Mouse (Mus musculus): ENCODE measurements around the gene Ndufb2.

Ndufb2 gene

GRCm38 (mm10) chr6:39592401-39593214, at the start of gene Ndufb2:
Gene Ndufb2 (plus strand): TSS chr6:39592574.
- DNase-seq (ENCODE audit: low read depth) = peak; percentile 93

DNA sequence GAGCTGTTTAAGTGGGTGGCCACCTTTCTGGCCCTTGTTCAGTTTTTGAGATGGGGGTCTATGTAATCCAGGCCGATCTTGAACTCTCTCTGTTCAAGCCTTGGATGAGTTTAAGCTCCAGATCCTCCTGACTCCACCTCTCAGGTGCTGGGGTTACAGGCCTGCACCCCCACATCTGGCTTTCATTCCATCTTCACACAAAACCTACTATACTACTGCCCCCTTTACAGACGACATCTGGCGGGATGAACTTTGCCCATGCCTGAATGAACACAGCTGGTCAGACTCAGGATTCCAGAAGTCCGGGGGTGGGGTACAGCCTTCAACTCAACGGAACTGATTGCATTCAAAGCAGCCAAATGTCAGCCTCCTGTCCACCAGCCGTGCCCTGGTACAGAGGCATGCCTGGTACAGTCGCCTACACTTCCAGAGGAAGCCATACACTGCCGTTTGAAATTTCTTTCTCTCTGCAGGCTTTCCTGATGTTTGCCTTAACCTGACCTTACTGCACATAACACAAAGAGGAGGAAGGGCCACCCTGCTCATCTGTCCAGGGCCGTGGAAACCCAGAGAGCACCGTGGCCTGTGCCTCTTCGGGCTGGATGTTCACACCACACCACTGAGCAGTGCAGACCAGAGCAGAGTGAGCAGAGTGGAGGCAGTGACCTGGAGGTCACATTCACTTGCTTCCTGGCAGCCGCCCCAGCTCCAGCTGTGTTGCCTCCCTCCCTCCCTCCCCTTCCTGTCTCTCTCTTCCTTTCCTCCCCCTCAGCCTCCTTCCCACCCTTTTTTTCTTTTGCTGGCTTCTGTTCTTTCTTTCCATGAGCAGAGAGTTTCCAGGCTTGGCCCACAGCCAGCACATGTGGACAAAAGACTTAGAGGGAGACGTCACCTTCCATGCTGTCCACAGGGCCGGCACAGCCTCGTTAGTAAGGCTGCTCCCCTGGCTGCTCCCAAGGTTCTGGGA, 49.5 kb upstream of the Ndufb2 start:
- DNase-seq (ENCODE audit: low read depth) = no peak

DNA sequence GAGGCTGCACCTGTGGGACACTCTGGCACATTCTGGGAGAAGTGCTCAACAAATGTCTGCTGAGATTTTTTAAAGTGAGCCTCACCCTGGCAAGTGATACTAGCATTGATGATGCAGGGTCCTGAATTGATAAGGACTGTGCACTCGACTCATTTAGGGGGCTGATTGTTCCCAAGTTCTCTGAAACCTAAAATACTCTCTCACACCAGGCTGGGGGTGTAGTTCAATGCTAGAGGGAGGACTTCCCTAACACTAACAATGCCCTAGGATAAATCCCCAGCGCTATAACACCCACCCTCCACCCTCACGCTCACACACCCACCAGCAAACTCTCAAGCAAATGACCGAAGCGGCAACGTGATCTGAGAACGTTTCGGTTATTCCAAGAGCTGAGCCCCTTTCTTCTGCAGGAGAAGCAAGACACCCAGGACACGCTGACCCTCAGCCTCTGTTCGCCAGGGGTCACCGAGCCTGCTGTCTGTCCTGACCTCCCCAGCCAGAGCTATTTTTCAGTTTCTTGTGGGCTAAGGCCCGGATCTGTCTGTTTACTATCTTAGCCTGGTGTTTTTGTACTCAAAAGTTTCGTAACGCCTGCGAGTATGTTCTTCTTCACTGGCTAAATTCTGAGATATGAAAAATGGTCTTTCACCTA, 48.5 kb upstream of the Ndufb2 start:
- DNase-seq (ENCODE audit: low read depth) = no peak

DNA sequence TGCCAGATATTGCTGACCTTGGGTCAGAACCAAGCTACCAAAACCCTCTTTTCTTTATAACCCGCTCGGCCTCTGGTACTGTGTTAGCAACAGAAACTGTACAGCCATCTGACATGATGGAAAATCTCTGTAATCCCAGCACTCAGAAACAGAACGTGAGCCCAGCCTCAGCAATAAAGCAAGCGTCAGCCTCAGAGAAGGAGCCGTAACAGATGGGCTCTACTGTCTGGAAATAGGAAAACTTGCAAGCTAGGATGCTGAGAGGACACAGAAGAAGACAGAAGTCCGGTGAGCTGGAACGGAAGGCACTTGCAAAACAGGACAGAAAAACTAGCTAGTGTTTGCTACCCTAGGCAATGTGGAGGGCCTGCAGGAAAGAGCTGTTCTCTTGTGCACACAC, 46.9 kb upstream of the Ndufb2 start:
- DNase-seq (ENCODE audit: low read depth) = no peak

DNA sequence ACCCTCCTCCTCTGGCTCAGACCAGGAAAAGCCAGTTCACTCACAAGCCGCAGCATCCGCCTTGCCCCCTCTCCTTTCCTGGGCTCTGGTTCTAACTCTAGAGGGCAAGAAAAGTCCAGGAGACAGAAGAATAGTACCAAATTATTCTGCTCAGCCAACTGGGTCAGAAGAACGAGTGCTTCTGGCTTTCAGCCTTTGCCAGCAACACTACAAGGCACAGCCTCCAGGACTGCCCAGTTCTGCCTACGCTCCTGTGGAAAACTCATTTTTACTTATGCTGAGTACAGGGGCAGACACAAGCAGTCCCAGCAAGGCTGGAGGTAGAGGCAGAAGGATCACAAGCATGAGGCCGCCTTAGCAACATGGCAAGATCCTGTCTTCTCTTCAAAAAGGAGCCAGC, 44.3 kb upstream of the Ndufb2 start:
- DNase-seq (ENCODE audit: low read depth) = no peak

GRCm38 (mm10) chr6:39551981-39552636, 40.3 kb upstream of the Ndufb2 start:
- no peak for DNase-seq (ENCODE audit: low read depth)

- DNase-seq (ENCODE audit: low read depth) = no peak
These were observed 37.3 kb upstream of the Ndufb2 start for GRCm38 (mm10) chr6:39554888-39555647.

DNA sequence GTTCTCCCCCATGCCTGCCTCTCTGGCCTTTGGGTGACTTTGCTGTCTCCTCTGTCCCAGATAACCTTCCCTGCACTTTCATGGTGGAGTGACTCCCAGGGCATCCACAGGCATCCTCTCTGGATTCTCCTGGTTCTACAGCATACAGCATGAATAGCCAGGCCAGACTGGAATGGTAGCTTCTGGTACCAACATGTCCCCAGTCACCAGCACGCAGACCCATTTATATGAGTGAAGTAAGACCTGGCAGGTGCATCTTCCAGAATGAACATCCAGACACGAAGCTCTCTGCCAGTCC, 36.8 kb upstream of the Ndufb2 start:
- DNase-seq (ENCODE audit: low read depth) = no peak

DNA sequence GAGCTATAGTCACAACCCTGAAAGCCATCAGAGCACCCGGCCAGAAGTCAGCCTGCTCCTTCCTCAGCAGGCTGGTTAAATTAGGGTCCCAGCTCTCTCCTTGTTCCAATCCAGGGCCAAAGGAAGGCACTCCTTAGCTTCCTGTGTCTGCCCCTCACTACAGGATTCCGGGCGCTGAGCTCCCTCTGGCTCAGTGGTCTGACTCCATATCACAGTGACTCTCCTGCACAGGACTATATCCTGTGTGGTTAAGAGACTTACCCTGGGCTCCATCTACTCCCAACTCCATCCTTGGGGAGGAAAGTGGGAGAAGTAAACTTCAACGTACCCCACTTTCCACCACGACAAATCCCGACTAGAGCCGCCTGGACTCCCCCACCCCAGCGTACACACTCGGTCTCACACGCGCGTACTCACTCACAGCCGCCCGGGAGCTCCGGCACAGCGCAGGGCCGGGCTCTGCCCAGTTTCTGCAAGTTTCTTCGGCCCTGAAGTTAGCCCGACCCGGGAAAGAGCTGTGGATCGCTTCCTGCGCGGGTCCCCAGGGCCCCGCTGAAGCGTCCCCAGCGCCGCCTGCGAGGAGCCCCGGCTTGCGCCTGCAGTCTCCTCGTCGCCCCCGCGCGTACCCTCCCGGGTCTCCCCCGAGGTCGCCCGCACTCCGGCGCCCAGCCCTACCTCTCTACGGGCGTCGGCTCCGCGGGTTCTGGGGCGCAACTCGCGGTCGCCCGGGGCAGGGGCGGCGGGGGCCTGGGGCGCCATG, 35.3 kb upstream of the Ndufb2 start:
- no peak for DNase-seq (ENCODE audit: low read depth)

DNA sequence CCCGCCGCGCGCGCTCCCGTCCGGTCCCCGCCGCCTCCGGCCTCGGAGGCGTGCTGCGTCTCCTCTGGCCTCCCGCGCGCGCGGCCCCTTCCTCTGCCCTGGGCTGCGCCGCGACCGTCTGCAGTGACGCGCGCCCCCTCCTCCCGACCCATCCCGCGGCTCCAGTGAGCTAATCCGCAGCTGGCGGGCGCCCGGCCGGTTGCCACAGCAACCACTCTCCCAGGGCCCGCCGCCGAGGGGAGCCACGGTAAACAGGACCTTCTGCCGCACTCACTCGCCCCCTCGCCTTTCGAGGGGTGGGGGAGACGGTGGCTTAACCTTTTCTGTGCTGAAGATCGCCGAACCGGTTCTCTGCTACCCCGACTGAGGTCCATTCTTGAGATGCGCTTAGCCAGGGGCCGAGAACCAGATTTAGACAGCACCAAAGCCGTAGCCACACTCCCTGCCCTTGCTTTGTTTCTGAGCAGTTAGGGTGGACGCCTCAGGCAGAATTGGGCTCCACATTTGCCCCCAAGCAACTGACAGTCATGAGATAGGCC, 34.6 kb upstream of the Ndufb2 start, which contains the start of gene Dennd2a:
Dennd2a (minus strand) TSS at position 145 of the 539 bp plus-strand sequence.
- no peak for DNase-seq (ENCODE audit: low read depth)

GRCm38 (mm10) chr6:39559276-39559939, 33.0 kb upstream of the Ndufb2 start:
- no peak for DNase-seq (ENCODE audit: low read depth)

- DNase-seq (ENCODE audit: low read depth) = peak; percentile 95
These were observed 30.0 kb upstream of the Ndufb2 start for GRCm38 (mm10) chr6:39562166-39563015.

- no peak for DNase-seq (ENCODE audit: low read depth)
These were observed 24.8 kb upstream of the Ndufb2 start for GRCm38 (mm10) chr6:39567528-39567927.

GRCm38 (mm10) chr6:39570426-39570825, 21.9 kb upstream of the Ndufb2 start:
- DNase-seq (ENCODE audit: low read depth) = no peak

DNA sequence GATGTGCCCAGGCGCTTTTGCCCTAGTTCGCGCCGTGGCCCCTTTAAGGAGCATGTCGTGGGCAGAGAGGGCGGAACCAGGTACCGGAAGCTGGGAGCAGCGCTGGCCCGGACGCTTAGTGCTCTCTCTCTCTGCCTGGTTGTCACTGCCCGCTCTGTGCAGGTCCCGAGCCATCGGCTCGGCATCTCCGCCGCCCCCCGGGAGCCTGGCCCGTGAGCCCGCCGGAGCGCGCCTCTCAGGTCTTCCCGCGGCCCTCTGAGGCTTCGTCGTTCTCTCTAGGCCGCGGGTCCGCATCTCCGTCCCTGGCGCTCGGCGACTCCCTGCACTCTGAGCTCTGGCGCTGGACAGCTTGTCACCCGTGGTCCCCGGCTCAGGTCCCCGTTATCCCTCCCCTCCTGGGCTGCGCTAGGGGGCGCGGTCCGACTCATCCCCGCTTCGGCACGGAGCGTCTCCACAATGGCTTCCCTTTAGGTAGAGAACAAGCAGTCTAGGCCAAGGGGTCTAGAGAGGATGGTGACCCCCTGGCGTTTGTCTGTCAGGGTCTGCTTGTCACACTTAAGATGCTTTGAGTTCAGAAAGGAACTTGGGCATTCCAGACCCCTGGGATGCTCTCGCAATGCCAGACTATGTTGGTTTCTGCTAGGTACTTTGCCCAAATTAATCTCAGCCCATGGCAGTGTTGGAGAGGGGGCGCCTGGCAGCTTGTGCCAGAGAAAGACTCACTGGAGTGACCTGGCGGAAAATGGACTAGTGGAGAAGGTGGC, 18.4 kb upstream of the Ndufb2 start, which contains the start of gene Adck2:
Adck2 (plus strand) TSS at position 83 of the 764 bp plus-strand sequence.
- DNase-seq (ENCODE audit: low read depth) = peak; percentile 79

GRCm38 (mm10) chr6:39574555-39574869, 17.9 kb upstream of the Ndufb2 start:
- DNase-seq (ENCODE audit: low read depth) = no peak

DNA sequence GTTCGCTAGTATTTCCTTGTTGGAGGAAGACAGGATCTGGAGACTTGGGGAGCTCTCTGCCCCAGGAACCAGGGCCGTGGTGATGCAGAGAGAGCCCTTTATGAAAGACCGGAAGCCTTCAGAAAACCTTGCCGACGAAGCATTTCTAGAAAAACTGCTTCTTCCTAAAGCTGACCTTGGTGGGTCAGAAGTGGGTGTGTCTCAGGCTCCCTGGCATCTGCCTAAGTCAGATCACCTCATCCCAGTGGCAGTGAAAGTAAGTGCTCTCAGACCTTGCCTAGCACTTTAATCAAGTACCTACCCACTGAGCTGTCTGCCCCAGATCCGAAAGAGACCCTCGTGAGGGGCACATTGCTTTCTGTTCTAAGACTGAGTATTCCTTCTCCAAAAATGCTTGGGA, 17.4 kb upstream of the Ndufb2 start:
- DNase-seq (ENCODE audit: low read depth) = no peak

GRCm38 (mm10) chr6:39579552-39579951, 12.8 kb upstream of the Ndufb2 start:
- DNase-seq (ENCODE audit: low read depth) = no peak

All from c-Kit-positive CD71-positive TER-119-negative erythroid progenitor cells, embryonic 14.5 days (primary cell).